Mouse (Mus musculus) olfactory bulb, adult 2 months (tissue): ENCODE results near the gene Hoxd12.

ENCODE experiments used
- CTCF ChIP-seq: fragments of 200-500 bp; IDR thresholded peaks from 2 replicates; pipeline ENCODE4 v1.5.1; 2012; ENCODE audit warnings: low read depth, mild to moderate bottlenecking, low read length, moderate library complexity; ENCODE audit not compliant: insufficient read depth
- POLR2A ChIP-seq: fragments of 200-500 bp; IDR thresholded peaks from 2 replicates; pipeline ENCODE4 v1.6.1; 2012; ENCODE audit warnings: mild to moderate bottlenecking, low read depth, low read length, moderate library complexity; ENCODE audit not compliant: insufficient read depth

DNA sequence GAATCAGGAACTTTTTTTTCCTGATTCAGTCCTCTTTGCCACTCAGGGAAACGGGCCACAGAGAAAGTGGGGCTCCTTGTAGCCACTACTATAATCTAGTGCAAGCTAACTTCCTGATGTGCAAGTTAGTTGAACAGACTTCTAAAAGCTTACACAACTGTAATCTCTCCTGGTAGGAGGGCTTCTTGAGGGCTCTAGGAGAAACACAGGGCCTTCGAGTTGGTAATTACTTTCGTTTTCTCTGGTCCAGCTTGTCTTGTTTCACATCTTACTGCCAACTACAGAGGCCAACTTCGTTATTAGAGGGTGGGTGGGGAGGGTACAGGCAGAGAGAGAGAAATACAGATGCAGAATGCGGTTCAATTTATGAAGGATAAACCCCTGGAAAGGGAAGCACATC is 3.0 kb upstream of the Hoxd12 start:
- TF ChIP-seq CTCF (no peak), POLR2A (no peak)
